Mouse (Mus musculus) granulocyte monocyte progenitor cell, adult 5-6 weeks (primary cell): Measurements from ENCODE around the gene Acvr1. TPM values are rescaled to one million over a fixed set of nuclear protein-coding genes. Genes with fewer than 3 reads are reported as not detected.

Source experiments
- ATAC-seq: replicated peaks from 2 replicates; pipeline ENCODE4 v1.8.0; 2016; ENCODE audit warnings: mild to moderate bottlenecking, moderate TSS enrichment, inconsistent platforms; ENCODE audit not compliant: poor library complexity, severe bottlenecking
- total RNA-seq, 2 experiments: library from RNA; stranded (forward) in 1 of 2; stranded (reverse) in 1 of 2; fragments of 200-712, 200-1000 nt in 1 of 2; fragments of >200 nt in 1 of 2; fragmentation: Nextera tagmentation in 1 of 2; gene quantifications; 2 replicates each; pipeline ENCODE4 v1.2.3; 2014 to 2017

Gene Acvr1
- total RNA-seq, 2 experiments from 2014 or later, result 0.88 to 3.9 TPM

DNA sequence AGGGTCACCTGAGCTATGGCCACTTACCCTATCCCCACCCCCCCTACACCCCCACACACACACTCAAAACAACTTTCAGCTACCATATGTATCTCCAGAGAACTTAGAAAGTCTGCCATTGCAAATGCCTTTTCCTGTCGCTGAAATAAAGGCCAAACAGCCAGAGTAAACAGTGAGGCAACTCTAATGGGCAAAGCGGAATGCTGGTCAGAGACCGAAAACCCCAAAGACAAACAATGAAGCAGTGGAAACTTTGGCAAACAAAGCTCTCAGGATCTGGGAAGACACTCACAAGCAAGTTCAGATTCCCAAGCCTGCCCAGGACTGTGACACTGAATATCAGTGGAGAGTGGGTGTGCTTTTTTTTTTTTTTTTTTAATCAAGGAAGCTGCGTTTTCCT, 4.8 kb downstream of the Acvr1 start:
- no peak for ATAC-seq

DNA sequence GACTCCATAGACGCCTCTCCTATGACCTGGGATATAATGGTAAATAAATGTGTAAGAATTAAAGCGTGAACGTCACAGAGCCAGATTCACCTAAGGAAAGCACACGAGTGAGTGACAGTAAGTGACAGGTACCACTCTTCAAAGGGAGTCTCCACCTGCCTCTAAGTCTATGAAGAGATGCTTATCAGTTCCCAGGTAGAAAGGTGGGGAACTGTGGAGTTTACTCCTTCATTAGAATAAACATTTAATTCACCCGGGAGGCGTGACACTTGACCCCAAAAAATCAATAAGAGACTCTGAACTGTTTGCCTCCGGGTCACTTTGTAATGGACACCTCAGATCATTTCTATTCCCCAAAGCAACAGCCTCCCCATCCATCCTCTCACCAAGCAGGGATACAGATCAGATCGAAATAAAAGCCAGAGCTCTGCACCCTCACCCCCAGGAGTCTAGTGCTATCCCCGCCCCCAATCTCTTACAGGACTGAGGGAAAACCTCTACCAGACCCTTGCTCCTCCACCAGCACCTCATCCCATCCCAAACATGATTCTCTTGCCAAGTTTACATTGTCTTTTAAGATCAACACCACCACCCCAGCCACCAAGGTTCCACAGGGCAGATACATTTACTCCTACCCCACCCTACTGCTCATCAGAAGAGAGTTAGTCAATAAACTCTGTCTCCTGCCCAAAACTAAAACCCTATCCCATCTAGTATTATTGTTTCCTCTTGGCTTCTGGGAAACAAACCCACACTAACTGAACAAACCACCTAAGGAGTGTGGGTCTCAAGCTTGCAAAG, 9.7 kb downstream of the Acvr1 start:
- ATAC-seq, result no peak

DNA sequence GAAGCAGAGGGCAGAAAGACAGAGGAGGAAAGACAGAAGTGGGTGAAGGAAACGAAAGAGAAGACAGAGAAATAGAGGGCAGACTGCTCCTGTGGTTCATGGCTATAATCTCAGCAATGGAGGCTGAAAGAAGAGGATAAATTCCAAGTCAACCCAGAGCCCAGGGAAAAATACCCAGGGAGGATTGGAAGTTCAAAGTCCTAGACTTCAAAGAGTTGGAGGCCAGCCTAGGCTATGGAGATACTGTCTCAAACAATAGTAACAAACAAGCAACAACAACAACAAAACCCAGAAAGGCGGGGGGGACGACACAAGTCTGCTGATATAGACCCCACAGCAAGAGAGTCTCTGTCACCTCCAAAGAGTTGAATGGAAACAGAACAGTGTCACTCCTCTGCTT, 14.7 kb downstream of the Acvr1 start:
- ATAC-seq, result no peak

DNA sequence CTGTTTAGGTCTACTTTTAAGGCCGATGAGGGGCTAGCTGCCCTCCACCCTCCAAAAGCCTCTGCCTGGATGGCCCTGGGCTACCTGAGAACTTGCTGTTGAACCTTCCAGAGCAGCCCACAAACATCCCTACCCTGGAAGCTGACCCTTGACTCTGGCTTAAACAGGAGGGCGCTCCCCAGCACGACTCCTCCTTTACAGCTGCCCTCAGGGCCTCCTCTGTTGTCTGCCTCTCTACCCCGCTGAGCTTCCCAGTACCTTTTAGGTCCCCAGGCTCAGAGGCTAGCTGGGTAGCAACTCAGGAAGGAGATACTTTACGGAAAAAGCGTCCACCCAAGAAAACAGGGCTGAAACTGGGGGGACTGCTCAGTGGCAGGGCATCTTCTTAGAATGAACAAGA, 15.1 kb downstream of the Acvr1 start:
- no peak for ATAC-seq

DNA sequence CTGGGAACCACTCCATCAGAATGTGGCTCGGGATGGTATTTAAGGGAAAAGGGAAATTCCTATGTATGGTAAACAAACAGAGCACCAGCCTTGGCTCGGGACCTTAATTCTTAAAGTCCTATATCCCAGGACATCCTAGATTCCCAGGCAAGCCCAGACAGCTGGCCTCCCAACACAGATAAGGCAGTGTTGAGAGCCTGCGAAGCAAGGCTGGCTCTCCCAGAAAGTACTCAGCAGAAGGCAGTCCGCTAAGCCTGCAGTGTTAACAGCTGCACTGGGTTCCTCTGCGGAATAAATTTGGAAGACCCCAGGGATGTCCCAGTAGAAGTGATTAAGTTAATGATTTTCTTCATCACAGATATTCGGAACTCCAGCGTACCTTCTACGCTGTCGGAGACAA, 16.5 kb downstream of the Acvr1 start:
- no peak for ATAC-seq

DNA sequence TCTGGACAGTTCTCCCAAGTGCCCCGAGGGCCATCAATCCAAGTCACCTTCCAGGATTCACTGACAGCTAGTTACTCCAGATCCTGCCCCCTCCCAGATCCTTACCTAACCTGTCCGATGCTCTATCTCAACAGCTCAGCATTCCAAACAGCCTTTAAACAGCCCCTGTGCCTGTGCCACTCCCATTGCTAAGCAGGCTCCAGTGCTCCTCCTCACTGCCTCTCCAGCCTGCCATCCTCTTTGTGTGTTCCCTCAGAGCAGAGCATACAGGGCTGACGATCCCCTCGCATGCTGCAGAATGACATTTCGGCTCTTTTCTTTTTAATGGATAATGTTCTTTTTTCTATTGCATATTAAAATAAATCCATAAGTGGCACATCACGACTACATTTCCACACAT, 17.0 kb downstream of the Acvr1 start:
- no peak for ATAC-seq

DNA sequence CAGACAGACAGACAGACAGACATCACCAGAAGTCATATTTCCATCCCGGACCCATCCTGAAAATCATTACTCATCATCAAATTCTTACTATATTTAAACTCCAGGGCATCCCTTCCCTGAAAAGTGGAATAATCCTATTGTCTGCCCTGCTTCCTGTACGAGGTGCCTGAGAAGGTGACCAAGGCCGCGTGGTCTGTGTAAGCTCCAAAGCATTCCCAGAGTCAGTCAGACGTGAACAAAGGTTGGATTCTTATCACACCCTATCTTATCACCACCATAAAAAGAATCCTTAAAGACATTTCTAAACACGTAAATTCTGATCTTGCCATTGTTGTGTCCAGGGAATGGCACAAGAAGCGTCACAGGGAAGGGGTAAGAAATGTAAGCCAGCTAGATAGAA, 18.0 kb downstream of the Acvr1 start:
- no peak for ATAC-seq

DNA sequence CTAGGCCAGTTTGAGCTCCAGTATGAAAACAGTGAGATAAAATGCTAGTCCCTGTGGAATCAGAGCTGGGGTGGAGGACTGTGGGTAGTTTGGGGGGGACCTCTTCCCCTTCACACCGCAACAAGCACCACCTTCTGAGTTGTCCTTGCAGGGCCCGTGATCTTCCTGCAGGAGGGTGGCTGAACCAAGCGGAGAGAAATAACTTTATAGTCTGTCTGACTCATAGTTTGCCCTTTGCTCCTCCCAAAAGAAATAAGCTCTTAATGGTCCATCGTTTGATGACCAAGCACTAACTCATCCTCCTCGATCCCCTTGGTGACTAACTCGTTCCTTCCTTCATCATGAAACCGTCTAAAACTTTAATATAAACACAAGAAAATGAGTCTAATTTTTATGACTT, 20.7 kb downstream of the Acvr1 start:
- no peak for ATAC-seq

DNA sequence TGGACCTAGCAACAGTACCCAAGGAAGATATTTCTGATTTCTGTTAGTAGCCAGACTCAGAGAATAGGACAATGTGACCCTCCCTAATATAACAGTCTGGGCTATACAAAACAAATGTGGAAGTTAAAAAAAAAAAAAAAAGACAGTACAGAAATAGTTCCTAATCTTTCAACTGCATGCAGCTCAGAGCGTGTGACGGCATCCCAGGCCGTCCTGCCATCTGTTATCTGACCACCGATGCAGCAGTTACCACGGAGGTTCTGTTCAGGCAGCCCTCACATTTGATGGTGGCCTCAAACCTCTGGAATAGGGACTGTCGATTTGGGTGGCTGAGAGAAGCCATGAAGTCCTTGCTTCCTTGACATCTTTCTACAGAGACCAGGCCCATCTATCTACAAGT, 22.6 kb downstream of the Acvr1 start:
- no peak; the same call in 1 of the 2 replicates for ATAC-seq

DNA sequence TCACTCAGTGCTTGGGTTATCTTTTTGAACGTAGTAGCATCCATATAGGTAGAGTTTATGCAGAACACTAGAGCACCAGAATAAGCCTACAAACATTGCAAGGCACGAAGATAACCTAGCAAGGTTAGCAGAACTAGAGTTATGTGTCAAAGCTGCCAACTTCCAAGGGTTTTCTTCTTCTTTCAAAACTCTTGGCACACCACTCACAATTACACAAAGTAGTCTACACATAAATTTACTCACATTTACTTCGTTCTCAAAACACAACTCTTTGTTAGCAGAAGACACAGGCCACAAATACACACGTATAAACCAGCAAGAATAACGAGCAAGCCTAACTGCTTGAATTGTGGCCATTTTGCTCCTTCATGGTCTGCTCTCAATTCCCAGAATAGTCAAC, 23.7 kb downstream of the Acvr1 start:
- ATAC-seq, result no peak

DNA sequence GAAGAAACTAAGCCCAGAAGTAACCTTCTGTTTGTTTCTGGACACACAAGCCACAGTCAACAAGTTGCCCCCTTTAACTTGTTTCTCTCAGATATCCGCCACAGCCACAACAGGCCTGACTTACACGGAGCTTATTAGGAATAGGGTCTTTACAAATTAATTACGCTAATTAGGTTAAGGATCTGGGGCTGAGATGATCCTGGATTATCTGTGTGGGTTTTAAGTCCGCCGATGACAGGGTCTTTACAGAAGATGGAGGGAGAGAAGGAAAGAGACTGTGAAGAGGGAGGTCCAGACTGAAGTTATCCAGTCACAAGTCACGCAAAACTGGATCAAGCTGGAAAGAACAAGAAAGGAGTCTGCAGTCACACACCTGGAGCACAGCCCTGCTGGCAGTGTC, 28.8 kb downstream of the Acvr1 start:
- ATAC-seq, result no peak

DNA sequence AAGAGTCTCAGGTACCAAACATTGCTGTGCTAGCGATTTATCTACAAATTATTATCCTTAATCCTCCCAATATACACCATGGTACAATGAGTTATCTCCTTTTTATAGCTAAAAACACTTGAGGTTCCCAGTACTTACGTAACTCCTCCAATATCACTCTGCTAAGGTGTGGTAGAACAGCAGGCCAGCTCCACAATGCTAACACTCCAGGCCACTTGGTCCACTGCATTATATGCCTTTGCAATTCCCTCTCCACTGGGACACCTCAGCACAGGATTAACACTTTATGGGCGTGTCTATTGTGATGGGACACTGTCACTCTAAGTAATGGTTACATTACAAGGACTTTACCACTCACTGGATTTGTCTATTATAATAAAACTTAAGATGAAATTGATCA, 30.2 kb downstream of the Acvr1 start:
- no peak for ATAC-seq

DNA sequence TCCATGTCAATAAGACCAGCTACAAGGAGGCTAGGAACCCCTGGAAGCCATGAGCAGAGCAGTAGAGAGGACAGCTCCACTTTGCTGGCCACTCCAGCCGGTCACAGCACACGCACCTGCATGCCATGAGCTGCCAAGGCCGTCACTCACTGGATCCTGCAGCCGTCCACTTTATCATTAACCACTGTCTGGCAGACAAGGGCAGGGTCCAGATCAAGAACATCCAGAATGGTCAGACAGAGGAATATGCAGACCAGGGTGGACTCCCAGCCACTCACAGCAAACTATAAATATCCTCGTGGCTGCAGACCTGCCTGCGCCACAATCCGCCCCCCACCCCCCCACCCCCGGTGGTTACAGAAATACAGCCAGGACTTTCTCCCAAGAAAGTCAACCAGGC, 31.7 kb downstream of the Acvr1 start:
- no peak for ATAC-seq

DNA sequence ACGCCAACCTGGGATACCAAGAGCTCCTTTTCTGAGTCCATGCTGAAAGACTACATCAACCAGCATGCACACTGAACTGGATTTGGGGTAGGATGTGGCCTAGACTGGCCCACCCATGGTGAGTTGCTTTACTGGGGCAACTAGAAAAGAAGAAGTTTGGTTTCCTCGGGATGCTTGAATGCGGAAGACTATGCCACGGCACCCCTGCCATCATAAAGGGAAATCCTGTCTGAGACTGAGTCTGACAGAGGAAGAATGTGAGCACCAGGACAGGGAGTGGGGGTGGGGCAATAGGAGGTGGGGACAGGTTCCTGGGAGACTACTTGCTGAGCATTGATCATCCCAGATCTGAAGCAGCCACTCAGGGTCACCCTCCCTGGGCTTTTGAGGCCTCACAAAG, 32.6 kb downstream of the Acvr1 start:
- peak; percentile 78 for ATAC-seq

DNA sequence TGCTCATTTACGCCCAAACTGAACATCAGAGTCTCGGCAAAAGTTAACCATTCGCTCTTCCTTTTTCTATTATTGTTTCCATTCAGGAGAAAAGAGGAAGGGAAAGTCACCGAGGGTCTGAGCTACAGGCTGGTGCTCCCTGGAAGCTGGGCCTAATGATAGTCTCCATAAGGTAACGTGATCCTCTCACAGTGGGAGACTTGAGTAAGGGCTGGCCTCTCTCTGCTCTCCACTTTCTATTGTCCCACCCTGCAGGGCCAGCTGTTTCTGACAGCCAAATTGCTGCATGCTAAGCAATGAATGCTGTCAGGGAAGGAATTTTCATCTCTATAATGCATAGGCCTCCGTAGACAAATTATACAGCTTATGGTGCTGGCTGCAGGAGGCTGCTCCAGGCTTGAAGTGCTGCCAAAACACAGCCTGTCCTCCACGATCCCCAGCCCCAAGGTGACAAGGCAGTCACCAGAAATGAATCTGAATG, 33.4 kb downstream of the Acvr1 start:
- ATAC-seq, result peak; percentile 85

DNA sequence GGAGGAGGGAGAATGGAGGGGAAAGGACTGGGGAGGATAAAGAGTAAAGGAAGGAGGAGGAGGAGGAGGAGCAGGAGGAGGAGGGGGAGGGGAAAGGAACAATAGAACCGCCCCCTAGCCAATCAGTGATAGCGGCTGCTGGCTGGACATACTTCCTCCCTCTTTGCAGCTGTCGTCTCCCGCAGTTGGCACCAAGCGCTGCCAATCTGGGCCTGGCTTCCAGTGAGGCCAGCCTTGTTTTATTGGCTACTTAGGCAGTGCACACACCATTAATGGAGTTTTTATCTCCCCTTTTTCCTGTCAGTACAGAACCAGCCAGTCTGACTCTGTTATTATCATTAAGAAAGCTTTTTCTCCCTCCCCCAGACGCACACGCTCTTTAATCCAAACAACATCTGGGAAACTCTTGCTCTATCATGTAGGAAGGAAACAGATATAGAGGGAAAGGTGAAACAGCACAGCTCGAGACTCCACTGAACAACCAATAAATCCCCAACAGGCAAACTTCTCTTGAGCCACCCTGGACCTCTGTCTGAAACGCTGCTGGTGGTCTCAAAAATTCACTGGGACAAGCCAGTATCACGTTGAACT, 34.6 kb downstream of the Acvr1 start:
- peak; percentile 27 for ATAC-seq

DNA sequence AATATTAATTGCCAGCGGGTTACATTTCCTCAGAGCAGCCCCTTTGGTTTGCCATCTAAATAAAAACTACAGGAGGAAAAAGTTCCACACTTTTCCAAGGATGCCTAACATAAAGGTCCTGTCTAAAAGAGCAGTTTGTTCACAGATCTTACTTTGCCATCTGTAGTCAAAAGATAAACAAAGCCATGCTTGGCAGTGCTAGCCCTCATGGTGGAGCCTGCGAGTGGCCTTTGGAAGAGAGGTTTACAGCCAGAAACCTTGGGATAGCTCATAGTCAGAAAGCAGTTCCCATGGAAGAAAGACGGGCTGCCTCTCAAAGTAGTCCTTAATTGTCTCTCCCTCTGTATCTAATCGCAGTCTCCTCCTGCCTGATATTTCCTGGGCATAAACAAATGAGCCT, 36.4 kb downstream of the Acvr1 start:
- no peak for ATAC-seq

DNA sequence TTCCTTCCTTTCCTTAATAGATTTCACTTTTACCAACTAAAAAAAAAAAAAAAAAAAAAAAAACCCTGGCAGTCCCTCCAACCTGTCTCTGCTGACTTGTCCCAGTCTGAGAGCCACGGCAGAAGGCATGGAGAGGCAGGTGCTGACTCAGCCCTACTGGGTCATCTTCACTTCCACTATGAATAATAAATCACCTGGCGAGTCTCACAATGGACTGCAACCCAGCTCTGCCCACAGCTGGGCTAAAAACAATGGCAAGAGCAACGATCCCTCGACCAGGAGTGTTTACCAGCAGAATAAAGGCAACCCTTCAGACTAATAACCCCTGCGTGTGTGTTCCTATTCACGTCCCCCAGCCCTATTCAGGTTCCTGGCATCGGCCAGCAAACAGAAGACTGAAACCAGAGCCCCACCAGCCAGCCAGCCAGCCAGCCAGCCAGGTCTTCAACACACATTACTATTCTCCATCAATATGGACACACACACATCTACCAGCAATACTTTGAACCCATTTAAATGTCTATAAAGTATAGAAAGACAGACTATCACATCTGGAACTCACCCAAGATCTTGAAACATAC, 37.0 kb downstream of the Acvr1 start:
- no peak for ATAC-seq

DNA sequence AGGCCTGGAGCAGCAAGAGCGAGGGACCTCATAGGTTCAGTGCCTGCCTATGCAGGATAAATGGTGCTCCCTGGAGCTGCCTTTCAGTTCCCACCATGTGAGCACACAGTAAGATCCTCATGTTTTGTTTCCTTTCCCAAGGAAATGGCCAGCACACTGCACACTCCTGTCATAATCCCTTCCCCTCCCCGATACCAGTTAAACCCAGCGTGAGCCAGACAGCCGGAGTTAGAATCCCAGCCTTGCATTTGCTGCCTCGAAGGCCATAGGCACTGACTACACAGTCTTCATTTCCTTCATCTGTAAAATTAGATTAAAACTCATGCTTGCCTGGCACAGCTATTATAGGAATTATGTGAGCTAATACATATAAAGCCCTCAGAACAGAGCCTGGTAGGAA, 37.6 kb downstream of the Acvr1 start:
- ATAC-seq, result no peak

DNA sequence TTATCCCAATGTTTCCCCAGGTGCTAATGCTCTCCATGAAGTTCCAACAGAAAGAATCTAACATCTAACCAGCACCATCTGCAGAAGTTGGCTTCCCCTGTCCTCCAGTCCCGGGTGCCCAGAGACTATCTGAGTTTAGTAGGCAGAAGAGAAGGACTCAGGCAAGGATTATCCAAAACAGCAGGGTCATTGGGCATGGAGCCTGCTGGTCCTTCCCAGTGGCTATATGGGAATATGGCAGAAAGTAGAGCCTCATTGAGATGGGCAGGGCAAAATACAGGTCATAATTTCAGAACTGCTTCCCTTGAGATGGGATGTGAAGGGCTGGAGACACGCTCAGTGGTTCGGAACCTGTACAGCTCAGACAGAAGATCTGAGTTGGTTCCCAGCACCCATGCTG, 39.2 kb downstream of the Acvr1 start:
- no peak for ATAC-seq

DNA sequence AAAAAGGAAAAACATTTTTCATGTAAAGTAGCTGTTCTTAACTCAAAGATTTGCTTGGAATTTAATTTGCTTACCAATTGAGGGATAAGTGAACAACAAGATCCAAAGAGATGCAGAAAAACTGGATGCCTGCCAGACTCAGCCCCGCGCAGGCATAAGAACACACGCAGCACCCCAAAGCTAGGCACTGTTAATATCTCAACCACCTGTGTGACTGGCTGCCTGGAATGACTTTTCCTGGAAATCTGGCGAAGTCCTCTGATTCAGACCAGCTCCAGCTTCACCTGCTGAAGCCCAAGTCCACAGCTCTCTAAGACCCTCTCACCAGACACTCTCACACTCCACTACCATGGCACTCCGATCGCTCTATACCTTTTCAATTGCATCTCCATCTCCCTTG, 42.6 kb downstream of the Acvr1 start:
- ATAC-seq, result no peak

DNA sequence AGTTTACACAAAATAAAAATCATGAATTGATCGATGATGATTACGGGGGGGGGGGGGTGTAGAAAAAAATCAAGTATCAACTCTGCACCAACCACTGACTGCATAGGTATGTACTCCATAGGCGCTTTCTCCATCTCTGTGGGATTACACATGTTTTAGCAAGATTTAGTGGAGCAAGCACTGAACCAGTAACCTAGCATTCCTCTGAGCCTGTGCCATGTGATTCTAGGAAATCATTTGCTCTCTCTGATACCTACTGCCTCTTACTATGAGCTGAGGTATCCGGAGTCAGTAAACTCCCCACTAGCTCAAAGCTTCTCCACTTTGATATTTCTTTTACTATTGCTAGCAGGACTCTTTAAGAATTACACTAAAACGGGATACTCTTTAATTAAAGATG, 43.1 kb downstream of the Acvr1 start:
- no peak for ATAC-seq
